Mouse (Mus musculus): ENCODE data around the gene Ninl. TPM values are rescaled to one million over a fixed set of nuclear protein-coding genes. Genes with fewer than 3 reads are reported as not detected.

Gene Ninl
- polyA plus RNA-seq, 1 experiment from 2014 or later: 12.4 TPM

DNA sequence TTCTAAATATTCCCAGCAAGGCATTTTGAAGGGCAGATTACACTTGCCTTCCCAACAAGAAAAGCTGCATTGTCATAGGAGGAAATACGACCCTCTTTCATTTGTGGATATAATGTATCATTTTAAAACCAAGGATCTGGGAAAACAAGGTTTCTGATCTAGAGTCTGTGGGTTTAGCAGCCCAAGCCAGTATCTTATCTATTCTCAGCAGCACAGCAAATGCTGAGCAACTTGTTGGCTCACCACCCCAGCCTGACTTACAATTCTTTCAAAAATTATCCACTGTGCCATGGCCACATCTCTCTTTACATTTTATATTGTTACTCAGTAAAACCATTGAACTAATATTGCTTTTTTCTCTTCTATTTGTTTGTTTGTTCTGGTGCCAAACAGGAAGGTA, 27.9 kb downstream of the Ninl start:
- Histone ChIP-seq H3K9me3 (replicated peaks) (no peaks in the 10 kb centered on the region), H3K36me3 (replicated peaks) (no peaks in the 10 kb centered on the region), H3K27me3 (no peaks in the 10 kb centered on the region), H3K9ac (peak overlapping the region; percentile 29), H3K27ac (replicated peaks) (peak overlapping the region; percentile 92), H3K4me2 (peak overlapping the region; percentile 57), H3K4me1 (replicated peaks) (peaks cover 54% of the 10 kb centered on the region), H3K4me3 (replicated peaks) (0 out of 2 replicates have a peak overlapping the region, but pooled peaks have one; percentile 4)
- 13% methylated on average over 1 of the region's 1 CpGs for WGBS (ENCODE audit: insufficient replicate concordance)
- peak; percentile 65 for ATAC-seq (ENCODE audit: insufficient read depth)

DNA sequence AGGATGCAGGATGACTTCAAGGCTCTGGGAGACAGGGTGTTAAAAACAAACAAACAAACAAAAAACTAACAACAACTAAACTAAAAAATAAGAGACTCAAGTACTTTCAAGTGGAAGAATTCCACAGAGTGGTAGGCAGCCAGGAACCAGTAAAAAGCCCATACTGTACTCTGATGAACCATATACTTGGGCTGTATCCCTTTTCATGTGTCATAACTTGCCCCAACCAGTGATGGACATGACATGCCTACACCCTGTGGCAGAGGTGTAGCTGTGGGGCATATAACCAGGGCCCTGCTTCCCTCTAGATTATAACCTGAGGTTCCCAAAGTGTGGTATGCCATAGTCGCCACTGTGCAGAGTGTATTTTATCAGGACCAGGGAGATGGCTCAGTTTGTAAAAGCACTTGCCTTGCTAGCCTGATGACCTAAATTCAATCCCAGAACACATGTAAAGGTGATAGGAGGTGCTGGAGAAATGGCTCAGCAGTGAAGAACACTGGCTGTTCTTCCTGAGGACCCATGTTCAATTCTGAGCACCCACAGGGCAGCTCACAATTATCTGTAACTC, 29.6 kb downstream of the Ninl start:
- Histone ChIP-seq H3K27ac (replicated peaks) (peak overlapping the region; percentile 92), H3K4me1 (replicated peaks) (peaks cover 70% of the 10 kb centered on the region), H3K9me3 (replicated peaks) (no peaks in the 10 kb centered on the region), H3K4me3 (replicated peaks) (peak overlapping the region; percentile 92), H3K27me3 (no peaks in the 10 kb centered on the region), H3K4me2 (peak overlapping the region; percentile 85), H3K9ac (no peak overlapping the region; the same call in 1 of the 2 replicates), H3K36me3 (replicated peaks) (no peaks in the 10 kb centered on the region)
- peak; percentile 11 for ATAC-seq (ENCODE audit: insufficient read depth)
- 55% methylated on average over 1 of the region's 1 CpGs for WGBS (ENCODE audit: insufficient replicate concordance)

DNA sequence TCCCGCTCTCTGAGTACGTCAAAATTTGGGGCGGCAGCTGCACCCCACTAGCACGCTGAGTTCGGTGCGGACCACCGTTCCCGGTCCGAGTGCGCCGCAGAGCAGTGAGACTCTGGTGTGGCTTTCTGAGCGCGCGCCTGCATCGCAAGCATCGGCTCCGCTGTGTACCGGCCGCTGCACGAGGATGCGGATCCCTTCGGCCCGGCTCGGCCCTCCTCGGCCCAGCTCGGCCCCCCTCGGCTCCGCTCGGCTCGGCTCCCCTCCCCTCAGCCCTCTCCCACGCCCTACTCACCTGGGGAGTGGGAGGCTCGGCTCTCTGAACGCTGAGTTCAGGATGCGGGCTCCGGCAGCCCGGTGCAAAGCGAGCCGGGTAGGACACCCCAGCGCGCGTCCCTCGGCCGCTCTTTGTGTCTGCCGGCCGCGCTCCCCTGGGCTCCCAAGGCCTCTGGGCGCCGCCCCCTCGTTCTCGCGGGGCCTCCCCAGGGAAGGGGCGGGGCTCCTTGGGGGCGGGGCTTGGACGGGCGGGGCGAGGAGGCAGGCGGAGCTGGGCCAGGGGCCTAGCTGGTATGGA, 30.2 kb downstream of the Ninl start:
- Histone ChIP-seq H3K27me3 (no peaks in the 10 kb centered on the region), H3K4me1 (replicated peaks) (peaks cover 76% of the 10 kb centered on the region), H3K4me2 (peak overlapping the region; percentile 85), H3K27ac (replicated peaks) (peak overlapping the region; percentile 92), H3K36me3 (replicated peaks) (no peaks in the 10 kb centered on the region), H3K9ac (peak overlapping the region; percentile 93), H3K9me3 (replicated peaks) (no peaks in the 10 kb centered on the region), H3K4me3 (replicated peaks) (peak overlapping the region; percentile 92)
- ATAC-seq (ENCODE audit: insufficient read depth): peak; percentile 84
- WGBS (ENCODE audit: insufficient replicate concordance): under 1% methylated on average over 57 of the region's 57 CpGs

DNA sequence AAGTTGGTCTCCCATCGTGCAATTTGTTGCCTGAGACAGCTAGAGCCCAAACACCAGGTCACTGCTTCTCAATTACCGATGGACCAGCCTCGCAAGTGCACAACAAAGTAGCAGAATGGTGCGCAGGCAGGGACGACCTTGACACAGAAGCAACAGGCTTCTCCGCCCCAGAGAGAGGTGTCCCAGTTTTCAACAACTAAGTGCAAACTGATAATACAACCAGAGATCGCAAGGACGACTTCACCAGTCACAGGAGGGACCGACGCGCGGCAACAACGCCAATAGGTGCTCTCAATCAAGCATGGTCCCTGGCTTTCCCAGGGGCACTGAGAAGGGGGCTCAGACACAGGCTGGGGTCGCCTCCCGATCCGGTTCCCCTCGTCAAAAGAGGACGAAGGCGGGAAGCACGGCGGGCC, 30.7 kb downstream of the Ninl start:
- H3K9me3 ChIP-seq (replicated peaks): no peaks in the 10 kb centered on the region
- H3K4me1 ChIP-seq (replicated peaks): peaks cover 81% of the 10 kb centered on the region
- H3K9ac ChIP-seq: peak overlapping the region; percentile 93
- peak overlapping the region; percentile 85 for H3K4me2 ChIP-seq
- ATAC-seq (ENCODE audit: insufficient read depth): peak; percentile 37
- peak overlapping the region; percentile 92 for H3K4me3 ChIP-seq (replicated peaks)
- peak overlapping the region; percentile 92 for H3K27ac ChIP-seq (replicated peaks)
- under 1% methylated on average over 21 of the region's 21 CpGs for WGBS (ENCODE audit: insufficient replicate concordance)
- H3K36me3 ChIP-seq (replicated peaks): no peaks in the 10 kb centered on the region
- H3K27me3 ChIP-seq: no peaks in the 10 kb centered on the region

DNA sequence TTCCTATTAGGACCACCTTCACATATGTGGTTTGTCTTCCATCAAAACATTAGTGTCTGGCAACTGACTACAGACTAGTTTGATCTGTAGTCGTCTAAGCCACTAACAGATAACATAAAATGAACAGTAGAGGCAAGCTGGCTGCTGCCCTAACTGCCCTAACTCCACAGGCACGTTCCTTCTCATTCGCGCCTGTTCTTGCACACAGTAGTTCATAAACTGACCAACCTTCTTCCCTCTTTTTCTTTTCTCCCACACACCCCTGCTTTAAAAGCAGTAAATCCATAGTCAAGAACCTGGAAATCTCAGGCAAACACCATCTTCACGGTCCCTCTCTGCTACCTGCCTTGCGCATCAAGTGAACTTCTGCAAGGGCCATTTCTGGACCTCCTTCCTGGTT, 31.2 kb downstream of the Ninl start:
- H3K27me3 ChIP-seq: no peaks in the 10 kb centered on the region
- H3K27ac ChIP-seq (replicated peaks): peak overlapping the region; percentile 92
- no peak for ATAC-seq (ENCODE audit: insufficient read depth)
- H3K36me3 ChIP-seq (replicated peaks): no peaks in the 10 kb centered on the region
- WGBS (ENCODE audit: insufficient replicate concordance): 34% methylated on average over 6 of the region's 6 CpGs
- peaks cover 82% of the 10 kb centered on the region for H3K4me1 ChIP-seq (replicated peaks)
- H3K4me2 ChIP-seq: peak overlapping the region; percentile 85
- peak overlapping the region; percentile 92 for H3K4me3 ChIP-seq (replicated peaks)
- H3K9ac ChIP-seq: peak overlapping the region; percentile 93
- H3K9me3 ChIP-seq (replicated peaks): no peaks in the 10 kb centered on the region

DNA sequence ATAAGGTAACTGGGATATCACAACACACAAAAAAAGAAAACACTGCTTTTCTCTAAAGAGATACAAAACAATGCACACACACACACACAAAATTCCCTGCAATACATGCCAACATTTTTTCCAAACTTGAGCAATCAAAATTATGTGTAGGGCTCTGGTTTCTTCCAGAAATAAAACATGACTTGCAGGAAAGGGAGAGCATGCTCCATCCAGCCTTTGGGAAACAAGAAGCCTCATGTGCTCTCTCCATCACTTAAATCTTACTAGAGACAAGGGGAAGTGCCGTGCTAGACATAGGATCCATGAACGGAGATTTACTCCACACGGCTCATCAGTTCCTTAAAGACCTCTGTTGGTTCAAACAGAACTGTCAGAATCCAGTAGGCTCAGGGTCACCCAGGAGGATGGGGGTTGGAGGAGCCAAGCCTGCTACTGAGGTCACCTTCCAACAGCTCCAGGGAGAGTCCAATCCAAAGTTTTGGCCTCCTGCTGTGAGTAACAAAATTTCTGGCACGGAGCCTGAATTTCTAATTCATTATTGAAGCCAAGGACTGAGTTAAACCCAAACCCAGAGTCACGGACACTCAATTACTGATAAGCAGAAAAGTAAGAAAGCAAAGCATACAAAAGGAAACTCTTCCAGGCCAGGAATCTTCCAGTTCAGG, 32.8 kb downstream of the Ninl start:
- H3K36me3 ChIP-seq (replicated peaks): no peaks in the 10 kb centered on the region
- peak overlapping the region; percentile 16; the same call in 1 of the 2 replicates for H3K27ac ChIP-seq (replicated peaks)
- H3K4me2 ChIP-seq: peak overlapping the region; percentile 85
- WGBS (ENCODE audit: insufficient replicate concordance): 63% methylated on average over 5 of the region's 5 CpGs
- peak overlapping the region; percentile 20 for H3K4me3 ChIP-seq (replicated peaks)
- H3K9ac ChIP-seq: no peak overlapping the region
- ATAC-seq (ENCODE audit: insufficient read depth): no peak
- no peaks in the 10 kb centered on the region for H3K27me3 ChIP-seq
- no peaks in the 10 kb centered on the region for H3K9me3 ChIP-seq (replicated peaks)
- peaks cover 87% of the 10 kb centered on the region for H3K4me1 ChIP-seq (replicated peaks)

DNA sequence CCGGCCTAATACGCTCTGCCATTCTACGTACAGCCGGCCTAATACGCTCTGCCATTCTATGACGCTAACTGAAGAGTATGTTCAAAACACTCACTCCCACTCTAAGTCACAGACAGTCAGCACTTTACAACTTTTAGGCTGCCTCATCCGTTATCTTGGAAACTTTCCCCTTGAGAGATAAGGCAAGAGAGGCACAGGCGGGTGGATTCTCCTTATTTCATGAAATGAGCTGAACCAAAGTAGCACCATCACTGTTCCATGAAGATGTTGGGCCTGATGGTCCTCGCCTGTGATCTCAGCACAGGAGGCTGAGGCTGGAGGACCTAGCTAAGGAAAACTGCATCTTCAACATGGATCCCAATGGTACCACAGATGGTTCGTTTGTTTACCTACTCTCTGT, 34.8 kb downstream of the Ninl start:
- H3K27ac ChIP-seq (replicated peaks): peak overlapping the region; percentile 67
- WGBS (ENCODE audit: insufficient replicate concordance): 58% methylated on average over 10 of the region's 10 CpGs
- H3K9ac ChIP-seq: no peak overlapping the region
- peak overlapping the region; percentile 46 for H3K4me2 ChIP-seq
- ATAC-seq (ENCODE audit: insufficient read depth): no peak
- no peaks in the 10 kb centered on the region for H3K9me3 ChIP-seq (replicated peaks)
- H3K4me1 ChIP-seq (replicated peaks): peaks cover 79% of the 10 kb centered on the region
- H3K36me3 ChIP-seq (replicated peaks): no peaks in the 10 kb centered on the region
- H3K4me3 ChIP-seq (replicated peaks): peak overlapping the region; percentile 9; the same call in 1 of the 2 replicates
- H3K27me3 ChIP-seq: no peaks in the 10 kb centered on the region

DNA sequence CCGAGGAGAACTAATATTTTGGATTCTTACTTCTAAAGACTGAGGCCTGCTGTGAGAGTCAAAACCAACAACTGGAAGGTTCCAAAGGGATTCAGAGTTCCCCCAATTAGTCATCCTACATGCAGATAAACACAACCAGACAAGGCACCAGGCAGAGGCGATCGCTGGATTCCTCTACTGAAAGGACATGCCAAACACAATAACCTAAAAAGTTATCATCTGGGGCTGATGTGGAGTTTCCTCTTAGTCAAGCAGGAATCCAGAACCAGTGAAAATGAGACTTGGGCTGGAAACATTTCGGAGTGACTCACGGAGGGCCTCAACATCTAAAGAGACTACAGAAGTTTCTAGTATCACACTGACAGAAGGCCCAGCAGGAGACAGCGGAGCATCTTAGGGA, 35.4 kb downstream of the Ninl start:
- no peaks in the 10 kb centered on the region for H3K27me3 ChIP-seq
- H3K27ac ChIP-seq (replicated peaks): peak overlapping the region; percentile 67
- H3K4me2 ChIP-seq: peak overlapping the region; percentile 46
- WGBS (ENCODE audit: insufficient replicate concordance): 77% methylated on average over 6 of the region's 6 CpGs
- peaks cover 78% of the 10 kb centered on the region for H3K4me1 ChIP-seq (replicated peaks)
- H3K36me3 ChIP-seq (replicated peaks): no peaks in the 10 kb centered on the region
- no peak overlapping the region for H3K4me3 ChIP-seq (replicated peaks)
- no peak overlapping the region for H3K9ac ChIP-seq
- no peaks in the 10 kb centered on the region for H3K9me3 ChIP-seq (replicated peaks)
- no peak for ATAC-seq (ENCODE audit: insufficient read depth)

DNA sequence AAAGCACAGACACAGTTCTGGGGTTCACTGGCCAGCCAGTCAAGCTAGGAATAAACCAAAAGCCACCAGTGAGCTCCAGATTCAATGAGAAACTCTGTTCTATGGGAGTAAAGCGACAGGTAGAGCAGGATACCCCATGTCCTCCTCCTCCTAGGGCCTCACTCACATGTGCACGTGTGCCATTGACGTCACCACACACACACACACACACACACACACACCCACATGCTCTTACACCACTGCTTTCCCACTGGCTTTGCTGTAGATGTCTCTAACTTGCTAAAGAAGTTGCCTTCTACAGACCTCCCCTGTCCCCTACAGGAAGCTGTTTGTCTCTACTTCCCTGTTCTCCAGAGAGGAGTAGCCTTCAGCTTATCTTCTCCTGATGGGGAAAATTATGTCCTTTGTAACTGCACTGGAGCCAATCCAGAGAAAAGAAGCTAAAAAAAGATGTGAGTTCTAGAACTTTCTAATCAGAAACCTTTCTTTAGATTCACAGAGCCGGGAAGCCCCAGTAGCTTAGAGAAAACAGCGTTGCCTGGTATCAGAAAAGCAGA, 37.5 kb downstream of the Ninl start:
- Histone ChIP-seq H3K27ac (replicated peaks) (0 out of 2 replicates have a peak overlapping the region, but pooled peaks have one; percentile 19), H3K4me1 (replicated peaks) (peaks cover 67% of the 10 kb centered on the region), H3K9me3 (replicated peaks) (no peaks in the 10 kb centered on the region), H3K36me3 (replicated peaks) (no peaks in the 10 kb centered on the region; the same call in 1 of the 2 replicates), H3K4me2 (no peak overlapping the region), H3K4me3 (replicated peaks) (no peak overlapping the region), H3K27me3 (no peaks in the 10 kb centered on the region), H3K9ac (no peak overlapping the region)
- ATAC-seq (ENCODE audit: insufficient read depth): no peak
- 52% methylated on average over 5 of the region's 5 CpGs for WGBS (ENCODE audit: insufficient replicate concordance)

DNA sequence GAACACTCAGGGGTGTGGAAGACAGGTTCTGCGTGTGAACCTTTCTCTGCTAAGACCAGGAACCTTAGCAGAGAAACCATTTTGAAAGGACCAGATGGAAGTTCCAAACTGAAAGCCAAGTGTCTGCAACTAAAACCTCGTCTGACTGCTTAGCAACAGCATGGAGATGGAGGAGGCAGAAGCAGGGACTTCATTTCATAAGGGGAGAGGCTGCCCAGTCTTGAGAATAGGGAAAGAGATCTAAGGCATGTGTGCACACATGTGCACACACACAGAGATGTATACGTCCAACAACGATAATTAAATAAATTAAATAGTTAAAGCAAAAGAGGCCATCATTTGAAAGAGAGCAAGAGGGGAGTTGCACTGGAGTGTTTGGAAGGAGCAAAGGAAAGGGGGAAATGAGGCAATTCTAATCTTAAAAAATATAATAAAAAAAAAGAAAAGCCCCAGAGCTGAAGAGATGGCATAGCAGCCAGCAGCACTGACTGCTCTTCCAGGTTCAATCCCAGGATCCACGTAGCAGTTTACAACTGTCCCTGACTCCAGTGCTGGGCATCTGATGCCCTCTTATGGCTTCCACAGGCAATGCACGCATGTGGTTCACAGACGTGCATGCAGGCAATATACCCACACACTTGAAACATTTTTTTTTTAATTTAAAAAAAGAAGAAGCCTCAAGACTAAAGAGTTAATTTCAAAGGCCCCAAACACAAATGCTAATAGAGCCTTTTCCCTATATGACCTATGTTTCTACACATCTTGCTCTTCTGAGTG, 38.6 kb downstream of the Ninl start:
- H3K9ac ChIP-seq: no peak overlapping the region
- no peaks in the 10 kb centered on the region; the same call in 1 of the 2 replicates for H3K36me3 ChIP-seq (replicated peaks)
- H3K27ac ChIP-seq (replicated peaks): no peak overlapping the region
- WGBS (ENCODE audit: insufficient replicate concordance): 49% methylated on average over 7 of the region's 7 CpGs
- H3K4me3 ChIP-seq (replicated peaks): no peak overlapping the region
- no peak for ATAC-seq (ENCODE audit: insufficient read depth)
- peaks cover 58% of the 10 kb centered on the region for H3K4me1 ChIP-seq (replicated peaks)
- no peaks in the 10 kb centered on the region for H3K9me3 ChIP-seq (replicated peaks)
- H3K27me3 ChIP-seq: no peaks in the 10 kb centered on the region
- H3K4me2 ChIP-seq: no peak overlapping the region

Measured in liver, embryonic 15.5 days (tissue).